Mouse (Mus musculus) erythroblast, embryonic 14.5 days (primary cell): ENCODE data around the gene Eri3.

ENCODE experiments used
- GATA1 ChIP-seq: IDR thresholded peaks from 2 replicates; pipeline ENCODE4 v1.6.1; 2012; ENCODE audit warnings: low read length, inconsistent platforms, mixed read lengths
- TAL1 ChIP-seq: IDR thresholded peaks from 3 replicates; pipeline ENCODE4 v1.6.1; 2012; ENCODE audit warnings: low read length, inconsistent platforms, mixed read lengths

GRCm38 (mm10) chr4:117608265-117608664, 58.1 kb downstream of the Eri3 start:
- no peak for TF ChIP-seq TAL1
- no peak for TF ChIP-seq GATA1
